12 mouse cellular contexts compared by ENCODE assay signal in the genomic region with DNA sequence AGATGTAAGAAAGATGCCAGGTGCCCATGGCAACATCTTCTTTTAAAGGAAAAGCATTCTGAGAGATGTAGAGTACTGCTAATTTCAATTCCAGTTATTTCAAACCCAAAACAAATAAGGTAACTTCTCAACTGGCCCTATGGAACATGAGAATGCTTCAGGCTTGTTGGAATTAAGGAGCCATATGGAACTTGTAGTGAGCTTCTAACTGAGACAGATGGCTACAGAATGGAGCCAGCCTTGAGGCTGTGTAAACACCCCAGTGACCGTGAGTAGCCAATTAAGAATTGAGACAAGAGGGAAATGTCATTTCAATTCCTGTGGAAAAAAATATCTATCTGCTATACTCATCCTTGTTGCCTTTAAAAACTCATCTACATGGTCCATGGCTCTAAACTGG.
DNase-seq lines count a peak whose midpoint lies in the region; ATAC-seq lines count a peak whose summit lies in the region.
"Had no signal": no experiment of that assay in that cellular context is flagged by ENCODE, and none has a peak within 500 bp of the region (broad histone marks: within the 10 kb centered on the region; RNA-seq: fewer than 3 reads in every experiment).

No protein-coding gene starts in this region.

- no peak overlapping the region for H3K9ac ChIP-seq in hindbrain, embryonic 12.5 days
- H3K9ac ChIP-seq in intestine, embryonic 16.5 days (ENCODE audit: low read depth, low read length) = no peak overlapping the region
- H3K9ac ChIP-seq: embryonic facial prominence, embryonic 15.5 days; liver, embryonic 13.5 days had no signal

- H3K27me3 ChIP-seq in hindbrain, embryonic 12.5 days = no peaks in the 10 kb centered on the region
- H3K27me3 ChIP-seq in intestine, embryonic 16.5 days (replicated peaks; ENCODE audit: control insufficient read depth, insufficient read depth, low read length) = no peaks in the 10 kb centered on the region
- H3K27me3 ChIP-seq: embryonic facial prominence, embryonic 15.5 days; liver, embryonic 13.5 days had no signal

- DNase-seq in frontal cortex, postnatal 25 days (ENCODE audit: low spot score in 2 of 2) = no peak
- peak; percentile 40 to 61 for DNase-seq in right cerebral cortex, postnatal 10 days (ENCODE audit: low spot score in 2 of 2)
- no peak for DNase-seq in right cerebral cortex, postnatal 14 days
- DNase-seq in testis, postnatal 10 days (ENCODE audit: low spot score) = no peak
- DNase-seq in heart, postnatal 25 days (ENCODE audit: low spot score) = no peak
- DNase-seq: adrenal gland, postnatal 36 days; heart, adult 11 months; liver, embryonic 13.5 days had no signal

- H3K27ac ChIP-seq in hindbrain, embryonic 12.5 days = no peak overlapping the region
- H3K27ac ChIP-seq in intestine, embryonic 16.5 days (ENCODE audit: low read length) = no peak overlapping the region
- H3K27ac ChIP-seq: embryonic facial prominence, embryonic 15.5 days; liver, embryonic 13.5 days had no signal

- H3K4me2 ChIP-seq in hindbrain, embryonic 12.5 days (replicated peaks) = no peak overlapping the region
- no peak overlapping the region for H3K4me2 ChIP-seq in intestine, embryonic 16.5 days (ENCODE audit: low read depth, low read length)
- H3K4me2 ChIP-seq: embryonic facial prominence, embryonic 15.5 days; liver, embryonic 13.5 days had no signal

- peak; percentile 94 for ATAC-seq in frontal cortex, adult (ENCODE audit: low TSS enrichment)
- peak; percentile 68; the same call in 1 of the 2 replicates for ATAC-seq in hindbrain, embryonic 12.5 days (ENCODE audit: low FRiP score)
- ATAC-seq in intestine, embryonic 16.5 days = no peak

- intact Hi-C loops in heart, postnatal 25 days (cut with DNase I) = no loop called here

- H3K36me3 ChIP-seq in hindbrain, embryonic 12.5 days = no peaks in the 10 kb centered on the region
- no peaks in the 10 kb centered on the region for H3K36me3 ChIP-seq in intestine, embryonic 16.5 days (ENCODE audit: control insufficient read depth, insufficient read depth, low read length)
- H3K36me3 ChIP-seq: embryonic facial prominence, embryonic 15.5 days; liver, embryonic 13.5 days had no signal

- no peaks in the 10 kb centered on the region for H3K4me1 ChIP-seq in hindbrain, embryonic 12.5 days
- H3K4me1 ChIP-seq in intestine, embryonic 16.5 days (ENCODE audit: control insufficient read depth, insufficient read depth, low read length) = no peaks in the 10 kb centered on the region
- H3K4me1 ChIP-seq: embryonic facial prominence, embryonic 15.5 days; liver, embryonic 13.5 days had no signal

- WGBS in hindbrain, embryonic 12.5 days = 27% methylated on average over 1 of the region's 1 CpGs
- WGBS in intestine, embryonic 16.5 days = 35% methylated on average over 1 of the region's 1 CpGs

- no peaks in the 10 kb centered on the region for H3K9me3 ChIP-seq in hindbrain, embryonic 12.5 days (replicated peaks)
- H3K9me3 ChIP-seq in intestine, embryonic 16.5 days (ENCODE audit: control insufficient read depth, low read length) = no peaks in the 10 kb centered on the region
- H3K9me3 ChIP-seq: embryonic facial prominence, embryonic 15.5 days; liver, embryonic 13.5 days had no signal

- H3K4me3 ChIP-seq in hindbrain, embryonic 12.5 days = no peak overlapping the region
- H3K4me3 ChIP-seq in intestine, embryonic 16.5 days (ENCODE audit: low read length) = no peak overlapping the region
- H3K4me3 ChIP-seq: embryonic facial prominence, embryonic 15.5 days; liver, embryonic 13.5 days had no signal

Comparison
In these comparisons a context has a peak if more than half of its experiments do, and no peak if none do; other contexts are left out.
1. DNase-seq: peak in right cerebral cortex, postnatal 10 days (2 of 2); none in frontal cortex, postnatal 25 days (0 of 2), right cerebral cortex, postnatal 14 days (single experiment), testis, postnatal 10 days (single experiment) and heart, postnatal 25 days (single experiment).